16 mouse cellular contexts compared by ENCODE assay signal in the genomic region with DNA sequence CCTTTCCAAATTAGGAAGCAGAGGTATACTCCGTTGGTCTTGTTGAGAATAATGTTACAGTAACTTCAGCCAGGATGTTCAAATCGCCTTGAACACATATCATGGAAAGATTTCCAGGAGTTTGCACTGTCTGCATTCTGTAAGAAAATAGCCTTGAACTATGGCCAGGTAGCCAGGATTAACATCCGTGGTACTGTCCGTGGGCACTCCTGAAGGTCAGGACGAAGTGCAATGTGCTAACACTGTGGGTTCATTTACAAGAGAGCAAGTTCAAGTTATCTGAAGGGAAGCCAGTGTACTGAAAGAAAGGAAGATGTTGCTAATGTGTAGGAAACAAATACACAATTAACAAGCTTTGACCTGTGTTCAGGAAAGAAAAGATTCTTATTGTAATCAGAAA. TPM values are rescaled to one million over a fixed set of nuclear protein-coding genes. Genes with fewer than 3 reads are reported as not detected.
"Had no signal": no experiment of that assay in that cellular context is flagged by ENCODE, and none has a peak within 500 bp of the region (broad histone marks: within the 10 kb centered on the region; RNA-seq: fewer than 3 reads in every experiment).

No protein-coding gene starts in this region.

- H3K9ac ChIP-seq: liver, embryonic 13.5 days had no signal

- H3K4me1 ChIP-seq: liver, embryonic 13.5 days had no signal

- H3K4me3 ChIP-seq: left cerebral cortex, adult 2 months; liver, embryonic 13.5 days had no signal

- H3K27ac ChIP-seq: left cerebral cortex, adult 2 months; liver, embryonic 13.5 days; stomach, postnatal 0 days had no signal

- ATAC-seq: intestine, postnatal 0 days had no signal

- H3K9me3 ChIP-seq: liver, embryonic 13.5 days had no signal

- H3K27me3 ChIP-seq: liver, embryonic 13.5 days had no signal

- H3K4me2 ChIP-seq: liver, embryonic 13.5 days; midbrain, embryonic 11.5 days had no signal

- DNase-seq: layer of hippocampus, postnatal 36 days; liver, embryonic 13.5 days; lung, adult 2 months; lung, postnatal 14 days; lung, postnatal 4 days; midbrain, embryonic 14.5 days; thymus, adult 2 months; thymus, postnatal 14 days; thymus, postnatal 4 days had no signal

- H3K36me3 ChIP-seq: liver, embryonic 13.5 days had no signal

RNA-seq across cellular contexts. Expression of gene Mybpc1, which starts 24.2 kb away (rescaled TPM):
- total RNA-seq: megakaryocyte progenitor cell, adult 5-6 weeks; megakaryocyte-erythroid progenitor cell, adult 5-6 weeks had no signal
- polyA plus RNA-seq: liver, adult 2 months had no signal
